Mouse (Mus musculus) c-Kit-positive CD71-positive TER-119-positive erythroid progenitor cells, embryonic 14.5 days (primary cell): ENCODE measurements around the gene Phyh.

Source experiments
- DNase-seq: peaks from one replicate; pipeline ENCODE4 v3.0.0-alpha.2; 2013; ENCODE audit warnings: low spot score

The Phyh gene

GRCm38 (mm10) chr2:4918860-4919739, at the start of gene Phyh:
Phyh (plus strand) TSS chr2:4919019.
- peak; percentile 71 for DNase-seq

- no peak for DNase-seq
Measured at GRCm38 (mm10) chr2:4872740-4873139, 46.1 kb upstream of the Phyh start.

GRCm38 (mm10) chr2:4873331-4873730, 45.5 kb upstream of the Phyh start:
- DNase-seq = no peak

- no peak for DNase-seq
Measured at GRCm38 (mm10) chr2:4875090-4875489, 43.7 kb upstream of the Phyh start.

- DNase-seq = no peak
Measured at GRCm38 (mm10) chr2:4876131-4876530, 42.7 kb upstream of the Phyh start.

- peak; percentile 11 for DNase-seq
Measured at GRCm38 (mm10) chr2:4880737-4881349, 38.0 kb upstream of the Phyh start.

- peak; percentile 63 for DNase-seq
Measured at GRCm38 (mm10) chr2:4881350-4882248, 37.2 kb upstream of the Phyh start, which contains the start of gene Sephs1. Sephs1 (plus strand) TSS chr2:4881564.

GRCm38 (mm10) chr2:4882249-4882791, 36.5 kb upstream of the Phyh start:
- DNase-seq = no peak

- DNase-seq = peak; percentile 23
Measured at GRCm38 (mm10) chr2:4883009-4883704, 35.7 kb upstream of the Phyh start.

GRCm38 (mm10) chr2:4886896-4887295, 31.9 kb upstream of the Phyh start:
- no peak for DNase-seq

- no peak for DNase-seq
Measured at GRCm38 (mm10) chr2:4895598-4895997, 23.2 kb upstream of the Phyh start.

- DNase-seq = no peak
Measured at GRCm38 (mm10) chr2:4896970-4897369, 21.8 kb upstream of the Phyh start.

- DNase-seq = no peak
Measured at GRCm38 (mm10) chr2:4900624-4901023, 18.2 kb upstream of the Phyh start.

GRCm38 (mm10) chr2:4902346-4902745, 16.5 kb upstream of the Phyh start:
- DNase-seq = no peak

GRCm38 (mm10) chr2:4907120-4907519, 11.7 kb upstream of the Phyh start:
- DNase-seq = no peak

GRCm38 (mm10) chr2:4907916-4908315, 10.9 kb upstream of the Phyh start:
- DNase-seq = peak; percentile 32

GRCm38 (mm10) chr2:4908771-4909315, 10.0 kb upstream of the Phyh start:
- DNase-seq = no peak

GRCm38 (mm10) chr2:4909909-4910308, 8.9 kb upstream of the Phyh start:
- DNase-seq = no peak

GRCm38 (mm10) chr2:4910521-4910920, 8.3 kb upstream of the Phyh start:
- no peak for DNase-seq

- no peak for DNase-seq
Measured at GRCm38 (mm10) chr2:4913949-4914348, 4.9 kb upstream of the Phyh start.

- no peak for DNase-seq
Measured at GRCm38 (mm10) chr2:4916037-4916436, 2.8 kb upstream of the Phyh start.
